8 mouse cellular contexts compared by ENCODE assay signal in the genomic region with DNA sequence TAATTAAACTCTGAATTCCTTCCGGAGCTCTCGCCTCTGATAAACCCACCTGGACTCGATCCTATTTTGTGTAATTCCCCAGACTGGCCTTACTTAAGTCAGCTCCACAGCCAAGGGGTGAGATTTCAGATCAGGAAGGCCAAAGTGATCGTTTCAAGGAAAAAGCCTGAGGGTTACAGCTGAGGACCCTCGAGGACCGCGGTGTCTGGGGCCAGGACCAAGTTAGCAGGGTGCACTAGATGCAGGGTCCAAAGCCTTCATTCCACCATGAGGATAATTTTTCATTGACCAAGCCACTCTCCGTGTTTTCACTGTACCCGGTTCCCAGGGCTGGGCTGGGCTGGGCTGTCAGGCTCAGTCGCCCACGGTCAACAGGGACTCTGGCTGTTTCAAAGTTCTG. TPM values are rescaled to one million over a fixed set of nuclear protein-coding genes. Genes with fewer than 3 reads are reported as not detected.
DNase-seq lines count a peak whose midpoint lies in the region; ATAC-seq and TF ChIP-seq lines count a peak whose summit lies in the region.

No protein-coding gene starts in this region.

- ATAC-seq in embryonic facial prominence, embryonic 15.5 days (ENCODE audit: insufficient number of reproducible peaks, low FRiP score, low TSS enrichment, low read depth): peak; percentile 41
- peak; percentile 20; the same call in 1 of the 2 replicates for ATAC-seq in limb, embryonic 14.5 days (ENCODE audit: low FRiP score, low read depth)
- peak; percentile 69 for ATAC-seq in midbrain, embryonic 15.5 days (replicated peaks)
- peak; percentile 39; the same call in 1 of the 2 replicates for ATAC-seq in stomach, embryonic 14.5 days (ENCODE audit: insufficient number of reproducible peaks, insufficient read depth, low FRiP score, low read depth)

- peak in 1 of 2 experiments; percentile 21 for DNase-seq in spleen, adult 2 months (ENCODE audit: low read depth in 1 of 2, low spot score in 2 of 2)
- DNase-seq in spleen, adult 12 weeks (ENCODE audit: low spot score): no peak
- DNase-seq in heart, embryonic 10.5 days (ENCODE audit: low spot score): peak; percentile 92
- peak; percentile 83 for DNase-seq in kidney, adult 9 months
- DNase-seq in limb, embryonic 14.5 days (ENCODE audit: low spot score): peak; percentile 79

- H3K27ac ChIP-seq in spleen, adult 2 months (ENCODE audit: insufficient read depth, low read length): no peak overlapping the region
- peak overlapping the region; percentile 98 for H3K27ac ChIP-seq in embryonic facial prominence, embryonic 15.5 days (replicated peaks)
- peak overlapping the region; percentile 98 for H3K27ac ChIP-seq in heart, embryonic 10.5 days
- H3K27ac ChIP-seq in limb, embryonic 14.5 days (replicated peaks; ENCODE audit: low read depth, low read length): peak overlapping the region; percentile 96
- H3K27ac ChIP-seq in midbrain, embryonic 15.5 days: peak overlapping the region; percentile 82; the same call in 1 of the 2 replicates
- H3K27ac ChIP-seq in stomach, embryonic 14.5 days (ENCODE audit: low read length): peak overlapping the region; percentile 56; the same call in 1 of the 2 replicates

- 0 out of 2 replicates have a peak overlapping the region, but pooled peaks have one; percentile 55 for H3K9ac ChIP-seq in embryonic facial prominence, embryonic 15.5 days
- H3K9ac ChIP-seq in limb, embryonic 14.5 days (ENCODE audit: low read depth, low read length, severe bottlenecking): peak overlapping the region; percentile 95
- peak overlapping the region; percentile 75 for H3K9ac ChIP-seq in midbrain, embryonic 15.5 days
- H3K9ac ChIP-seq in stomach, embryonic 14.5 days (replicated peaks; ENCODE audit: low read depth, low read length): peak overlapping the region; percentile 87; the same call in 1 of the 2 replicates

- H3K27me3 ChIP-seq in spleen, adult 2 months (ENCODE audit: control insufficient read depth, insufficient read depth, low read length): peaks cover 3% of the 10 kb centered on the region
- no peaks in the 10 kb centered on the region for H3K27me3 ChIP-seq in embryonic facial prominence, embryonic 15.5 days
- H3K27me3 ChIP-seq in heart, embryonic 10.5 days (ENCODE audit: insufficient read depth, poor library complexity, severe bottlenecking): no peaks in the 10 kb centered on the region
- H3K27me3 ChIP-seq in limb, embryonic 14.5 days (ENCODE audit: control insufficient read depth, insufficient read depth, low read length): no peaks in the 10 kb centered on the region
- H3K27me3 ChIP-seq in midbrain, embryonic 15.5 days (replicated peaks): no peaks in the 10 kb centered on the region; the same call in 1 of the 2 replicates
- no peaks in the 10 kb centered on the region for H3K27me3 ChIP-seq in stomach, embryonic 14.5 days (ENCODE audit: control insufficient read depth, insufficient read depth, low read length)

- no peaks in the 10 kb centered on the region for H3K36me3 ChIP-seq in spleen, adult 2 months (ENCODE audit: control insufficient read depth, insufficient read depth, low read length)
- no peaks in the 10 kb centered on the region for H3K36me3 ChIP-seq in embryonic facial prominence, embryonic 15.5 days
- no peaks in the 10 kb centered on the region for H3K36me3 ChIP-seq in heart, embryonic 10.5 days
- no peaks in the 10 kb centered on the region; the same call in none of the 2 replicates for H3K36me3 ChIP-seq in limb, embryonic 14.5 days (ENCODE audit: control insufficient read depth, insufficient read depth, low read length)
- H3K36me3 ChIP-seq in midbrain, embryonic 15.5 days (replicated peaks): no peaks in the 10 kb centered on the region
- no peaks in the 10 kb centered on the region for H3K36me3 ChIP-seq in stomach, embryonic 14.5 days (ENCODE audit: control insufficient read depth, insufficient read depth, low read length)

- H3K4me3 ChIP-seq in spleen, adult 2 months (ENCODE audit: extremely low read depth, insufficient read depth, insufficient read length): peak overlapping the region; percentile 62; the same call in 1 of the 2 replicates
- H3K4me3 ChIP-seq in embryonic facial prominence, embryonic 15.5 days (replicated peaks): peak overlapping the region; percentile 95
- H3K4me3 ChIP-seq in heart, embryonic 10.5 days: peak overlapping the region; percentile 92
- peak overlapping the region; percentile 76 for H3K4me3 ChIP-seq in limb, embryonic 14.5 days (replicated peaks; ENCODE audit: low read length)
- peak overlapping the region; percentile 75 for H3K4me3 ChIP-seq in midbrain, embryonic 15.5 days
- H3K4me3 ChIP-seq in stomach, embryonic 14.5 days (ENCODE audit: low read depth, low read length): peak overlapping the region; percentile 91

- H3K9me3 ChIP-seq in embryonic facial prominence, embryonic 15.5 days (replicated peaks): no peaks in the 10 kb centered on the region
- H3K9me3 ChIP-seq in heart, embryonic 10.5 days: no peaks in the 10 kb centered on the region
- no peaks in the 10 kb centered on the region for H3K9me3 ChIP-seq in limb, embryonic 14.5 days (ENCODE audit: control insufficient read depth, low read length)
- no peaks in the 10 kb centered on the region for H3K9me3 ChIP-seq in midbrain, embryonic 15.5 days
- no peaks in the 10 kb centered on the region for H3K9me3 ChIP-seq in stomach, embryonic 14.5 days (ENCODE audit: control insufficient read depth, low read depth, low read length)

- WGBS in spleen, adult 2 months: under 1% methylated on average over 11 of the region's 11 CpGs
- WGBS in embryonic facial prominence, embryonic 15.5 days: under 1% methylated on average over 11 of the region's 11 CpGs
- WGBS in heart, embryonic 10.5 days: under 1% methylated on average over 11 of the region's 11 CpGs
- WGBS in limb, embryonic 14.5 days: 1% methylated on average over 11 of the region's 11 CpGs
- 0% methylated on average over 11 of the region's 11 CpGs for WGBS in midbrain, embryonic 15.5 days
- under 1% methylated on average over 11 of the region's 11 CpGs for WGBS in stomach, embryonic 14.5 days

- TF ChIP-seq CTCF in spleen, adult 2 months (IDR thresholded peaks at IDR 0.05; ENCODE audit: extremely low read depth, insufficient read depth, insufficient read length, insufficient replicate concordance): no peak

- TF ChIP-seq POLR2A in spleen, adult 2 months (IDR thresholded peaks at IDR 0.05; ENCODE audit: low read depth, low read length): no peak
- no peak for TF ChIP-seq POLR2A in limb, embryonic 14.5 days (IDR thresholded peaks at IDR 0.05; ENCODE audit: borderline replicate concordance, extremely low read depth, insufficient read depth, insufficient read length)

- H3K4me1 ChIP-seq in spleen, adult 2 months (ENCODE audit: control insufficient read depth, insufficient read depth, insufficient read length): peaks cover 8% of the 10 kb centered on the region; the same call in 1 of the 2 replicates
- H3K4me1 ChIP-seq in embryonic facial prominence, embryonic 15.5 days: peaks cover 38% of the 10 kb centered on the region
- peaks cover 36% of the 10 kb centered on the region for H3K4me1 ChIP-seq in heart, embryonic 10.5 days
- peaks cover 26% of the 10 kb centered on the region for H3K4me1 ChIP-seq in limb, embryonic 14.5 days (ENCODE audit: control insufficient read depth, insufficient read depth, low read length)
- peaks cover 28% of the 10 kb centered on the region for H3K4me1 ChIP-seq in midbrain, embryonic 15.5 days
- H3K4me1 ChIP-seq in stomach, embryonic 14.5 days (ENCODE audit: control insufficient read depth, insufficient read depth, low read length): peaks cover 16% of the 10 kb centered on the region

- H3K4me2 ChIP-seq in embryonic facial prominence, embryonic 15.5 days (replicated peaks): peak overlapping the region; percentile 88
- H3K4me2 ChIP-seq in limb, embryonic 14.5 days (replicated peaks; ENCODE audit: low read depth, low read length, severe bottlenecking): peak overlapping the region; percentile 84
- peak overlapping the region; percentile 77 for H3K4me2 ChIP-seq in midbrain, embryonic 15.5 days
- H3K4me2 ChIP-seq in stomach, embryonic 14.5 days (replicated peaks; ENCODE audit: low read depth, low read length): peak overlapping the region; percentile 63

RNA-seq across cellular contexts. Expression of a gene that starts 0.6 kb away (rescaled TPM):
- 3.8 and 4.6 TPM in 2 replicates for polyA plus RNA-seq in spleen, adult 2 months (2012; rRNA removed)
- 40.2 TPM in 2 replicates for polyA plus RNA-seq in embryonic facial prominence, embryonic 15.5 days (2015; fragmentation: Nextera tagmentation; extraction: Ambion mirVana)
- 28.5 and 33.4 TPM in 2 replicates for polyA plus RNA-seq in heart, embryonic 10.5 days (2016; fragmentation: Nextera tagmentation; extraction: Ambion mirVana)
- polyA plus RNA-seq in limb, embryonic 14.5 days (2012; rRNA removed): 31.4 and 36.6 TPM in 2 replicates
- polyA plus RNA-seq in limb, embryonic 14.5 days (2014; fragmentation: Nextera tagmentation; extraction: Ambion mirVana): 54.0 and 64.2 TPM in 2 replicates
- 12.9 and 13.4 TPM in 2 replicates for polyA plus RNA-seq in midbrain, embryonic 15.5 days (2015; fragmentation: Nextera tagmentation; extraction: Ambion mirVana)
- polyA plus RNA-seq in stomach, embryonic 14.5 days (2014; fragmentation: Nextera tagmentation; extraction: Ambion mirVana): 23.6 and 28.6 TPM in 2 replicates
